Mouse (Mus musculus) intestine, postnatal 0 days (tissue): ENCODE measurements around the gene Acp2. TPM values are rescaled to one million over a fixed set of nuclear protein-coding genes. Genes with fewer than 3 reads are reported as not detected.

Experiments used
- ATAC-seq: fragments of 200-750 bp; cut with Nextera tagmentation; 2 replicates; pipeline ENCODE4 v1.8.0; 2017; ENCODE audit warnings: mild to moderate bottlenecking, moderate TSS enrichment, moderate library complexity
- H3K27ac ChIP-seq: fragments of 300-500 bp; sonication (generic); 2 replicates; pipeline ENCODE4 v1.5.1; 2014; ENCODE audit warnings: mild to moderate bottlenecking, low read depth, low read length, moderate library complexity
- H3K27me3 ChIP-seq: fragments of 300-500 bp; sonication (generic); replicated peaks from 2 replicates; pipeline ENCODE4 v1.6.1; 2014; ENCODE audit warnings: low read length, mixed read lengths; ENCODE audit not compliant: control insufficient read depth, insufficient read depth
- H3K36me3 ChIP-seq: fragments of 300-500 bp; sonication (generic); 2 replicates; pipeline ENCODE4 v1.6.1; 2014; ENCODE audit warnings: mild to moderate bottlenecking, moderate library complexity; ENCODE audit not compliant: control insufficient read depth, insufficient read depth
- H3K4me1 ChIP-seq: fragments of 300-500 bp; sonication (generic); replicated peaks from 2 replicates; pipeline ENCODE4 v1.6.1; 2014; ENCODE audit warnings: antibody characterized with exemption, low read length, mixed read lengths; ENCODE audit not compliant: control insufficient read depth, insufficient read depth
- H3K4me2 ChIP-seq: fragments of 300-500 bp; sonication (generic); replicated peaks from 2 replicates; pipeline ENCODE4 v1.6.1; 2014; ENCODE audit warnings: low read depth, mild to moderate bottlenecking, moderate library complexity
- H3K4me3 ChIP-seq: fragments of 300-500 bp; sonication (generic); 2 replicates; pipeline ENCODE4 v1.5.1; 2014; ENCODE audit warnings: low read depth, low read length
- H3K9ac ChIP-seq: fragments of 300-500 bp; sonication (generic); 2 replicates; pipeline ENCODE4 v1.6.1; 2014; ENCODE audit warnings: mild to moderate bottlenecking, low read depth, low read length
- H3K9me3 ChIP-seq: fragments of 300-500 bp; sonication (generic); 2 replicates; pipeline ENCODE4 v1.6.1; 2016; ENCODE audit warnings: mixed run types; ENCODE audit not compliant: control insufficient read depth
- CTCF ChIP-seq: sonication (generic); IDR thresholded peaks from 2 replicates; pipeline ENCODE4 v1.5.1; 2016; ENCODE audit warnings: low read depth, mild to moderate bottlenecking, control low read depth, antibody characterized with exemption, moderate library complexity
- WGBS: fragments of 180-500 bp; shearing (Covaris S2); extraction: QIAGEN DNeasy Blood & Tissue Kit; methylation state at CpG from one replicate; pipeline ENCODE4 v1.1.7; 2014; 5-methylcytosine and 5-hydroxymethylcytosine counted together
- polyA plus RNA-seq: library from polyadenylated mRNA; unstranded; fragments of >200 nt; fragmentation: Nextera tagmentation; extraction: Ambion mirVana; gene quantifications from 2 replicates; pipeline ENCODE4 v1.2.1, GENCODE M21; 2015

Gene Acp2
- polyA plus RNA-seq, 1 experiment from 2014 or later, result 20.5 TPM

- peak overlapping the region; percentile 8; the same call in 1 of the 2 replicates for H3K9ac ChIP-seq
- peaks cover 5% of the 10 kb centered on the region; the same call in 1 of the 2 replicates for H3K4me1 ChIP-seq
- 4% methylated on average over 21 of the region's 22 CpGs for WGBS
- TF ChIP-seq CTCF, result no peak
- peak; percentile 18; the same call in 1 of the 2 replicates for ATAC-seq
- peaks cover 4% of the 10 kb centered on the region for H3K27me3 ChIP-seq
- H3K4me3 ChIP-seq, result peak overlapping the region; percentile 46
- no peaks in the 10 kb centered on the region for H3K9me3 ChIP-seq
- H3K4me2 ChIP-seq, result peak overlapping the region; percentile 78
- no peak overlapping the region for H3K27ac ChIP-seq
- H3K36me3 ChIP-seq, result no peaks in the 10 kb centered on the region
Observed at GRCm38 (mm10) chr2:91257126-91257980, 54.7 kb downstream of the Acp2 start.

GRCm38 (mm10) chr2:91258054-91258453 is 55.4 kb downstream of the Acp2 start:
- Histone ChIP-seq H3K27me3 (peaks cover 4% of the 10 kb centered on the region), H3K36me3 (no peaks in the 10 kb centered on the region), H3K9ac (peak overlapping the region; percentile 37; the same call in 1 of the 2 replicates), H3K9me3 (no peaks in the 10 kb centered on the region), H3K27ac (no peak overlapping the region), H3K4me3 (no peak overlapping the region), H3K4me1 (peaks cover 5% of the 10 kb centered on the region; the same call in 1 of the 2 replicates), H3K4me2 (peak overlapping the region; percentile 78)
- TF ChIP-seq CTCF, result no peak
- 55% methylated on average over 5 of the region's 5 CpGs for WGBS
- ATAC-seq, result no peak

GRCm38 (mm10) chr2:91258830-91259229 is 56.1 kb downstream of the Acp2 start:
- H3K36me3 ChIP-seq, result no peaks in the 10 kb centered on the region
- no peak for TF ChIP-seq CTCF
- peaks cover 5% of the 10 kb centered on the region; the same call in 1 of the 2 replicates for H3K4me1 ChIP-seq
- peaks cover 4% of the 10 kb centered on the region for H3K27me3 ChIP-seq
- no peak overlapping the region for H3K9ac ChIP-seq
- no peak overlapping the region for H3K27ac ChIP-seq
- no peak for ATAC-seq
- H3K4me3 ChIP-seq, result no peak overlapping the region
- WGBS, result 53% methylated on average over 1 of the region's 1 CpGs
- no peaks in the 10 kb centered on the region for H3K9me3 ChIP-seq
- H3K4me2 ChIP-seq, result no peak overlapping the region

GRCm38 (mm10) chr2:91259493-91259892 is 56.8 kb downstream of the Acp2 start:
- no peak for ATAC-seq
- WGBS, result 100% methylated on average over 1 of the region's 1 CpGs
- Histone ChIP-seq H3K4me1 (peaks cover 5% of the 10 kb centered on the region; the same call in 1 of the 2 replicates), H3K4me2 (no peak overlapping the region), H3K36me3 (no peaks in the 10 kb centered on the region), H3K4me3 (no peak overlapping the region), H3K9ac (no peak overlapping the region), H3K9me3 (no peaks in the 10 kb centered on the region), H3K27me3 (peaks cover 4% of the 10 kb centered on the region), H3K27ac (no peak overlapping the region)
- TF ChIP-seq CTCF, result no peak

Other genes with a start within 250 kb of the Acp2 start
- gene Rapsn, start 167.3 kb upstream of the Acp2 start, polyA plus RNA-seq, result 0.50 and 0.55 TPM in 2 replicates
- 155 and 163 TPM in 2 replicates for gene Psmc3, start 148.9 kb upstream of the Acp2 start, polyA plus RNA-seq
- gene Slc39a13, start 132.5 kb upstream of the Acp2 start, polyA plus RNA-seq, result 12.6 and 15.0 TPM in 2 replicates
- 5.1 and 7.3 TPM in 2 replicates for gene Spi1, start 120.5 kb upstream of the Acp2 start, polyA plus RNA-seq
- gene Mybpc3, start 84.7 kb upstream of the Acp2 start, polyA plus RNA-seq, result not detected in 2 replicates
- gene Madd, start 19.0 kb upstream of the Acp2 start, polyA plus RNA-seq, result 3.1 and 4.7 TPM in 2 replicates
- 22.7 TPM in 2 replicates for gene Nr1h3, start 51 bp upstream of the Acp2 start, polyA plus RNA-seq
- 4.4 and 6.1 TPM in 2 replicates for gene Ddb2, start 34.1 kb downstream of the Acp2 start, polyA plus RNA-seq
- gene Pacsin3, start 53.1 kb downstream of the Acp2 start, polyA plus RNA-seq, result 6.5 and 7.3 TPM in 2 replicates
- 37.6 and 39.0 TPM in 2 replicates for gene Arfgap2, start 62.1 kb downstream of the Acp2 start, polyA plus RNA-seq
- gene 1110051M20Rik, start 241.8 kb downstream of the Acp2 start, polyA plus RNA-seq, result 13.5 and 15.6 TPM in 2 replicates